Mouse (Mus musculus) bone marrow, adult 2 months (tissue): ENCODE measurements around the gene Vnn3. TPM values are rescaled to one million over a fixed set of nuclear protein-coding genes. Genes with fewer than 3 reads are reported as not detected.

ENCODE experiments used
- H3K27ac ChIP-seq: fragments of 200-500 bp; 2 replicates; pipeline ENCODE4 v1.5.1; 2012; ENCODE audit warnings: low read depth, mild to moderate bottlenecking, control low read depth, inconsistent platforms, low read length; ENCODE audit not compliant: control insufficient read depth, poor library complexity, insufficient read depth
- H3K4me1 ChIP-seq: fragments of 200-500 bp; 2 replicates; pipeline ENCODE4 v1.6.1; 2011; ENCODE audit warnings: low read length; ENCODE audit not compliant: control insufficient read depth, insufficient read depth
- H3K4me3 ChIP-seq: fragments of 200-500 bp; replicated peaks from 2 replicates; pipeline ENCODE3; 2011; ENCODE audit warnings: mild to moderate bottlenecking, low read depth, low read length, control low read depth; ENCODE audit not compliant: control insufficient read depth
- CTCF ChIP-seq: fragments of 200-500 bp; IDR thresholded peaks from 2 replicates; pipeline ENCODE4 v1.5.1; 2011; ENCODE audit warnings: low read length, control low read depth; ENCODE audit not compliant: control insufficient read depth, insufficient read depth
- POLR2A ChIP-seq: fragments of 200-500 bp; IDR thresholded peaks from 2 replicates; pipeline ENCODE4 v1.6.1; 2011; ENCODE audit warnings: low read depth, mild to moderate bottlenecking, control low read depth, low read length, borderline replicate concordance; ENCODE audit not compliant: control insufficient read depth
- WGBS: fragments of 180-500 bp; shearing (Covaris S2); methylation state at CpG from one replicate; pipeline ENCODE4 v1.1.7; 2018; 5-methylcytosine and 5-hydroxymethylcytosine counted together
- polyA plus RNA-seq: library from polyadenylated mRNA; stranded (reverse); fragments of >200 nt; gene quantifications from 2 replicates; pipeline ENCODE4 v1.2.4, GENCODE M21; 2011; ENCODE audit warnings: low replicate concordance; ENCODE audit not compliant: missing spikeins, insufficient read depth, insufficient read length

Vnn3 gene
- polyA plus RNA-seq, 1 experiment: 4.7 TPM

GRCm38 (mm10) chr10:23852096-23852495, 834 bp downstream of the Vnn3 start:
- H3K4me3 ChIP-seq: peak overlapping the region; percentile 3
- TF ChIP-seq POLR2A (no peak), CTCF (no peak)
- 77% methylated on average over 2 of the region's 2 CpGs for WGBS
- H3K4me1 ChIP-seq: no peaks in the 10 kb centered on the region
- H3K27ac ChIP-seq: no peak overlapping the region

DNA sequence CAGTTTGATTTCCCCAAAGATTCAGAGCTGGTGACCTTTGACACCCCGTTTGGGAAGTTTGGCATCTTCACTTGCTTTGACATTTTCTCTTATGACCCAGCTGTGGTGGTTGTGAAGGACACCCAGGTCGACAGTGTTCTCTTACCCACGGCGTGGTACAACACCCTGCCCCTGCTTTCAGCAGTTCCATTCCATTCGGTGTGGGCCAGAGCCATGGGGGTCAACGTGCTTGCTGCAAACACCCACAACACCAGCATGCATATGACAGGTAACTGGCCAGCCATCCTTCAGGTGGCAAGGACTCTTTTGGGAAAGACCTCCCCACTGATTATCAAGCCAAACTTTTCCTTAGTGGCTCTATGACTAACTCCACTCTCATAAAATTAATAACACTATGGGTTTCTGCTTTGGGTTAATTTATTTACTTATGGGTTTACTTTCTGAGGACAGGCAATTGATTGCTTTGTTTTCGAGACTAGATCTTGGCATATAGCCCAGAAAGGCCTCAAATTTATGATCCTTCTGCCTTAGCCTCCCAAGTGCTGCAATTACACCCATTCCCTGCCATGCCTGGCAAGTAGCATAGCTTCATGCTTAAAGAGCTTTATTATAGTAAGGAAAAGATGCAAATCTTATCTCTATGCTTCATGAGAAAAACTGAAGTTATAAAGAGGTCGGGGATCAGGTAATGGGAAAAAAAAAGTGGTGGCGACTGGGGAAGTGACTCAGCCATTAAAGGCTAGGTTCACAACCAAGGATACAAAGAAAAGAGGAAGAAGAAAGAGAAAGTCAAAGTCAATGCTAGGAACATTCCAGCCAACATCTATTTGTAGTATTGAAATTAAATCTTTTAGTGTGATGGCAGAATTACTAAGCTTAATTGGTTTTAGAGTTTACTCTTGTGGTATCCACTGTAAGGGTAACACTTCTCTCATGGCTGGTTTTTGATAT, 13.4 kb downstream of the Vnn3 start:
- TF ChIP-seq CTCF (no peak), POLR2A (no peak)
- no peaks in the 10 kb centered on the region; the same call in 1 of the 2 replicates for H3K4me1 ChIP-seq
- 56% methylated on average over 9 of the region's 9 CpGs for WGBS
- no peak overlapping the region for H3K4me3 ChIP-seq
- H3K27ac ChIP-seq: no peak overlapping the region

DNA sequence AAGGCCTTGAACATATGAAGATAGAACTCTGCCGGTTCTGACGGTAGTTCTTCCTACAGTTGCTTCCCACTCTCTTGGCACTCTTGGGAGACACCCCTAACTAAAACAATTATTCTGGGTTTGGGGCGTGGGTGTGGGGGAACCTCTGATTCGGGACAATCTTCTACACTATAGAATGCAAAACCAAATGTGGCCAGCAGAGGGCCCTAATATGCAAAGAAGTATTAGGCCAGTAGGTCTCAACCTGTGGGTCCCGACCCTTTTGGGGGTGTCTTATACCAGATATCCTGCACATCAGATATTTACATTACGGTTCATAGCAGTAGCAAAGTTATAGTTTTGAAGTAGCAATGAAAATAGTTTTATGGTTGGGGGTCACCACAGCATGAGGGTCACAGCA, 29.4 kb downstream of the Vnn3 start:
- Histone ChIP-seq H3K4me3 (no peak overlapping the region), H3K27ac (no peak overlapping the region), H3K4me1 (no peaks in the 10 kb centered on the region)
- TF ChIP-seq CTCF: no peak; the same call in 1 of the 2 replicates
- TF ChIP-seq POLR2A: no peak
- WGBS: 70% methylated on average over 6 of the region's 6 CpGs

- Histone ChIP-seq H3K4me3 (no peak overlapping the region), H3K27ac (no peak overlapping the region), H3K4me1 (no peaks in the 10 kb centered on the region)
- TF ChIP-seq CTCF (no peak), POLR2A (no peak)
- WGBS: 82% methylated on average over 1 of the region's 1 CpGs
These were observed 33.6 kb downstream of the Vnn3 start for GRCm38 (mm10) chr10:23884910-23885309.

- no peak overlapping the region for H3K27ac ChIP-seq
- WGBS: 71% methylated on average over 3 of the region's 3 CpGs
- no peak overlapping the region for H3K4me3 ChIP-seq
- TF ChIP-seq CTCF: no peak
- TF ChIP-seq POLR2A: no peak
- H3K4me1 ChIP-seq: no peaks in the 10 kb centered on the region
These were observed 34.8 kb downstream of the Vnn3 start for GRCm38 (mm10) chr10:23886060-23886459.

DNA sequence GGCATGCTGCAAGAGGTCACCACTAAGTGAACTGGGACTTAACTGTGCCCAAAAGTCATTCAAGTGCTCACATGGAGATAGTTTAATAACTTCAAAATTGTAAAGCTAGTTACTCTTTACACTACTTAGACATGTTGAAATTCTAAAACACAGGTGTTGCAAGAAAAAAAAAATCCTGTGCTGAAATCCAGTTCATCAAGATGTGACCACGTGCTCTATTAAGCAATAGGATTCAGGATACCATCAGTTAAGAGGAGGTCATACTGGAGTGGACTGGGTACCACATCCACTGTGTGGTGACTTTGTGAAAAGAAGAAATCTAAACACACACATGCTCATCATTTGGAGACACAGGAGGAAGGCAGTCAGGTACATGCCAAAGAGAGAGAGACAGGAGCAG, 41.7 kb downstream of the Vnn3 start:
- WGBS: 64% methylated on average over 1 of the region's 1 CpGs
- TF ChIP-seq CTCF (no peak), POLR2A (no peak)
- no peaks in the 10 kb centered on the region for H3K4me1 ChIP-seq
- no peak overlapping the region for H3K4me3 ChIP-seq
- H3K27ac ChIP-seq: no peak overlapping the region

- 43% methylated on average over 21 of the region's 21 CpGs for WGBS
- no peaks in the 10 kb centered on the region for H3K4me1 ChIP-seq
- H3K4me3 ChIP-seq: no peak within 1 kb of the TSS
- H3K27ac ChIP-seq: no peak within 1 kb of the TSS
- TF ChIP-seq CTCF: no peak
- no peak for TF ChIP-seq POLR2A
These were observed 43.5 kb downstream of the Vnn3 start, which contains the start of gene Vnn1 for GRCm38 (mm10) chr10:23894601-23895349. Gene Vnn1, plus strand, starts transcription at chr10:23894688.

DNA sequence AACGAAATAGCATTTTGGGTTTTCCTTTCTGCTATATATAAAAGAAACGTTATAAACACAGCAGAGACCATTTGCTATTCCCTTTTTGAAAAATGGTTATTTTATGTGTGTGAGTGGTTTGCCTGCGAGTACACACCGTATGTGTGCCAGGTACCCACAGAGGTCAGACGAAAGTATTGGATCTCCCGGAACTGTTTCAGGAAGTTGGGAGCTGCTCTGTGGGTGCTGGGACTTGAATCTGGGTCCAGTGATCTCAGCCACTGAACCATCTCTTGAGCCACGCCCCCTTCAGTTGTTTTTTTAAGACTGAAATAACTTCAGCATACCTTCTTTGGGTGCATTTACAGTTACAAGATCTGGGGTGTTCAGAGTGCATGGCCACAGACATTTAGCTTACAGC, 44.1 kb downstream of the Vnn3 start:
- Histone ChIP-seq H3K4me1 (no peaks in the 10 kb centered on the region), H3K27ac (no peak overlapping the region), H3K4me3 (no peak overlapping the region)
- WGBS: 41% methylated on average over 7 of the region's 7 CpGs
- TF ChIP-seq CTCF: no peak
- TF ChIP-seq POLR2A: no peak
